Mouse (Mus musculus): ENCODE measurements around the gene Tox2.

Tox2 gene

GRCm38 (mm10) chr2:163205262-163205647 lies 2.3 kb downstream of the Tox2 start:
- DNase-seq (ENCODE audit: low read depth): no peak

- no peak for DNase-seq (ENCODE audit: low read depth)
These were observed 3.0 kb downstream of the Tox2 start for GRCm38 (mm10) chr2:163205737-163206490.

- no peak for DNase-seq (ENCODE audit: low read depth)
These were observed 4.4 kb downstream of the Tox2 start for GRCm38 (mm10) chr2:163207315-163207714.

GRCm38 (mm10) chr2:163209139-163209538 lies 6.2 kb downstream of the Tox2 start:
- DNase-seq (ENCODE audit: low read depth): no peak

GRCm38 (mm10) chr2:163213085-163213484 lies 10.2 kb downstream of the Tox2 start:
- DNase-seq (ENCODE audit: low read depth): no peak

- DNase-seq (ENCODE audit: low read depth): no peak
These were observed 15.2 kb downstream of the Tox2 start for GRCm38 (mm10) chr2:163218095-163218494.

GRCm38 (mm10) chr2:163218571-163218970 lies 15.6 kb downstream of the Tox2 start:
- no peak for DNase-seq (ENCODE audit: low read depth)

- DNase-seq (ENCODE audit: low read depth): no peak
These were observed 16.5 kb downstream of the Tox2 start for GRCm38 (mm10) chr2:163219447-163219846.

GRCm38 (mm10) chr2:163220706-163221105 lies 17.8 kb downstream of the Tox2 start:
- DNase-seq (ENCODE audit: low read depth): no peak

GRCm38 (mm10) chr2:163225302-163225701 lies 22.4 kb downstream of the Tox2 start:
- no peak for DNase-seq (ENCODE audit: low read depth)

GRCm38 (mm10) chr2:163229050-163229449 lies 26.1 kb downstream of the Tox2 start:
- peak; percentile 63 for DNase-seq (ENCODE audit: low read depth)

GRCm38 (mm10) chr2:163231781-163232534 lies 29.0 kb downstream of the Tox2 start:
- no peak for DNase-seq (ENCODE audit: low read depth)

- no peak for DNase-seq (ENCODE audit: low read depth)
These were observed 30.7 kb downstream of the Tox2 start for GRCm38 (mm10) chr2:163233666-163234065.

GRCm38 (mm10) chr2:163236057-163236456 lies 33.1 kb downstream of the Tox2 start:
- DNase-seq (ENCODE audit: low read depth): no peak

- no peak for DNase-seq (ENCODE audit: low read depth)
These were observed 35.1 kb downstream of the Tox2 start for GRCm38 (mm10) chr2:163237999-163238529.

GRCm38 (mm10) chr2:163239945-163240344 lies 37.0 kb downstream of the Tox2 start:
- DNase-seq (ENCODE audit: low read depth): no peak

- DNase-seq (ENCODE audit: low read depth): no peak
These were observed 38.9 kb downstream of the Tox2 start for GRCm38 (mm10) chr2:163241867-163242266.

GRCm38 (mm10) chr2:163243917-163244852 lies 41.3 kb downstream of the Tox2 start:
- DNase-seq (ENCODE audit: low read depth): no peak

- no peak for DNase-seq (ENCODE audit: low read depth)
These were observed 46.0 kb downstream of the Tox2 start for GRCm38 (mm10) chr2:163248912-163249311.

GRCm38 (mm10) chr2:163252645-163253044 lies 49.7 kb downstream of the Tox2 start:
- no peak for DNase-seq (ENCODE audit: low read depth)

- DNase-seq (ENCODE audit: low read depth): no peak
These were observed 50.5 kb downstream of the Tox2 start for GRCm38 (mm10) chr2:163253248-163254099.
